Mouse (Mus musculus) adrenal gland, postnatal 25 days (tissue): Measurements from ENCODE around the gene Cox14. TPM values are rescaled to one million over a fixed set of nuclear protein-coding genes. Genes with fewer than 3 reads are reported as not detected.
"Not testable (repeated sequence)": the region's sequence is repeated elsewhere in the genome, so short reads cannot be mapped to it uniquely, and the experiment has no call there.

ENCODE experiments used
- DNase-seq: peaks from one replicate; pipeline ENCODE4 v3.0.0; 2021; ENCODE audit warnings: mixed read lengths
- total RNA-seq: library from RNA; stranded (reverse); gene quantifications from 2 replicates; pipeline ENCODE4 v1.2.3, GENCODE M21; 2021

Gene Cox14
- total RNA-seq, 1 experiment from 2014 or later = 256 TPM

- DNase-seq = not testable (repeated sequence)
Observed at GRCm38 (mm10) chr15:99727039-99727438, 1.6 kb downstream of the Cox14 start.

GRCm38 (mm10) chr15:99727525-99727924 is 2.1 kb downstream of the Cox14 start:
- DNase-seq = no peak

GRCm38 (mm10) chr15:99728211-99728610 is 2.8 kb downstream of the Cox14 start:
- DNase-seq = no peak

- no peak for DNase-seq
Observed at GRCm38 (mm10) chr15:99729056-99729783, 3.8 kb downstream of the Cox14 start.

GRCm38 (mm10) chr15:99731167-99731566 is 5.7 kb downstream of the Cox14 start:
- DNase-seq = no peak

- no peak for DNase-seq
Observed at GRCm38 (mm10) chr15:99731678-99732077, 6.3 kb downstream of the Cox14 start.

GRCm38 (mm10) chr15:99733186-99733585 is 7.8 kb downstream of the Cox14 start:
- no peak for DNase-seq

- DNase-seq = peak; percentile 100
Observed at GRCm38 (mm10) chr15:99735631-99736030, 10.2 kb downstream of the Cox14 start.

- no peak for DNase-seq
Observed at GRCm38 (mm10) chr15:99736675-99737074, 11.3 kb downstream of the Cox14 start.

GRCm38 (mm10) chr15:99740229-99740628 is 14.8 kb downstream of the Cox14 start:
- no peak for DNase-seq

GRCm38 (mm10) chr15:99754204-99754603 is 28.8 kb downstream of the Cox14 start:
- no peak for DNase-seq

GRCm38 (mm10) chr15:99767467-99767866 is 42.0 kb downstream of the Cox14 start:
- DNase-seq = no peak

GRCm38 (mm10) chr15:99768761-99769160 is 43.3 kb downstream of the Cox14 start:
- DNase-seq = no peak

- DNase-seq = no peak
Observed at GRCm38 (mm10) chr15:99771004-99771500, 45.6 kb downstream of the Cox14 start.

GRCm38 (mm10) chr15:99771601-99772276 is 46.3 kb downstream of the Cox14 start:
- peak; percentile 5 for DNase-seq

- DNase-seq = peak; percentile 93
Observed at GRCm38 (mm10) chr15:99772277-99772880, 47.0 kb downstream of the Cox14 start.

GRCm38 (mm10) chr15:99772881-99772924 is 47.3 kb downstream of the Cox14 start, which contains the start of gene Cers5:
Gene Cers5, minus strand, starts transcription at chr15:99772885.
- not testable (repeated sequence) for DNase-seq

GRCm38 (mm10) chr15:99772925-99773324 is 47.5 kb downstream of the Cox14 start:
- no peak for DNase-seq

Other genes starting within 250 kb of the Cox14 start
- 24.3 TPM in 2 replicates for gene Faim2, start 197.5 kb upstream of the Cox14 start, total RNA-seq
- gene Aqp2, start 146.6 kb upstream of the Cox14 start, total RNA-seq = 0.82 TPM in 1 of 2 replicates, not detected in the other
- 1.9 and 3.3 TPM in 2 replicates for gene Aqp5, start 134.8 kb upstream of the Cox14 start, total RNA-seq
- gene Aqp6, start 124.2 kb upstream of the Cox14 start, total RNA-seq = not detected in 2 replicates
- 13.4 and 13.6 TPM in 2 replicates for gene Racgap1, start 74.0 kb upstream of the Cox14 start, total RNA-seq
- gene Asic1, start 55.2 kb upstream of the Cox14 start, total RNA-seq = 0.33 and 0.49 TPM in 2 replicates
- 51.9 and 63.6 TPM in 2 replicates for gene Smarcd1, start 23.5 kb upstream of the Cox14 start, total RNA-seq
- 30.4 and 43.7 TPM in 2 replicates for gene Gm17349, start 20.1 kb upstream of the Cox14 start, total RNA-seq
- gene Gpd1, start 8.1 kb upstream of the Cox14 start, total RNA-seq = 639 and 861 TPM in 2 replicates
- 47.5 and 61.7 TPM in 2 replicates for gene Cers5, start 47.3 kb downstream of the Cox14 start, total RNA-seq
- gene Lima1, start 149.8 kb downstream of the Cox14 start, total RNA-seq = 40.3 and 42.4 TPM in 2 replicates
- gene Fam186a, start 241.4 kb downstream of the Cox14 start, total RNA-seq = 0.10 and 0.12 TPM in 2 replicates
- 70.2 and 73.5 TPM in 2 replicates for gene Larp4, start 244.4 kb downstream of the Cox14 start, total RNA-seq